Mouse (Mus musculus) myocyte (in vitro differentiated cells): ENCODE data around the gene Mcm9.

Experiments used
- CEBPB ChIP-seq: IDR thresholded peaks from 2 replicates; pipeline ENCODE4 v1.6.1; 2011; ENCODE audit warnings: mild to moderate bottlenecking, moderate library complexity; ENCODE audit not compliant: poor library complexity, insufficient read depth, severe bottlenecking
- E2F4 ChIP-seq: IDR thresholded peaks from one replicate; pipeline ENCODE4 v1.6.1; 2011; ENCODE audit warnings: mild to moderate bottlenecking, control low read depth, moderate library complexity; ENCODE audit not compliant: insufficient read depth
- MAX ChIP-seq: IDR thresholded peaks from one replicate; pipeline ENCODE4 v1.6.1; 2011; ENCODE audit warnings: low read depth, mild to moderate bottlenecking, control low read depth
- MYOD1 ChIP-seq, 3 experiments: IDR thresholded peaks; one replicate each; pipeline ENCODE4 v1.6.1; 2011; ENCODE audit warnings: control low read depth in 2 of 3, low read depth in 2 of 3, mild to moderate bottlenecking in 2 of 3, moderate library complexity in 1 of 3; ENCODE audit not compliant: insufficient read length in 2 of 3, control insufficient read depth in 1 of 3
- MYOG ChIP-seq, 3 experiments: IDR thresholded peaks; one replicate each; pipeline ENCODE4 v1.6.1; 2011; ENCODE audit warnings: control low read depth in 2 of 3, low read depth in 2 of 3, mild to moderate bottlenecking in 2 of 3; ENCODE audit not compliant: insufficient read length in 2 of 3, control insufficient read depth in 1 of 3, insufficient read depth in 1 of 3
- POLR2A ChIP-seq: IDR thresholded peaks from one replicate; pipeline ENCODE4 v1.6.1; 2011; ENCODE audit warnings: low read depth, mild to moderate bottlenecking, control low read depth, moderate library complexity; ENCODE audit not compliant: insufficient read length
- POLR2AphosphoS2 ChIP-seq: IDR thresholded peaks from one replicate; pipeline ENCODE4 v1.6.1; 2011; ENCODE audit warnings: low read depth, control low read depth; ENCODE audit not compliant: insufficient read length
- USF1 ChIP-seq: IDR thresholded peaks from one replicate; pipeline ENCODE4 v1.6.1; 2011; ENCODE audit warnings: low read depth, mild to moderate bottlenecking, control low read depth, moderate library complexity

DNA sequence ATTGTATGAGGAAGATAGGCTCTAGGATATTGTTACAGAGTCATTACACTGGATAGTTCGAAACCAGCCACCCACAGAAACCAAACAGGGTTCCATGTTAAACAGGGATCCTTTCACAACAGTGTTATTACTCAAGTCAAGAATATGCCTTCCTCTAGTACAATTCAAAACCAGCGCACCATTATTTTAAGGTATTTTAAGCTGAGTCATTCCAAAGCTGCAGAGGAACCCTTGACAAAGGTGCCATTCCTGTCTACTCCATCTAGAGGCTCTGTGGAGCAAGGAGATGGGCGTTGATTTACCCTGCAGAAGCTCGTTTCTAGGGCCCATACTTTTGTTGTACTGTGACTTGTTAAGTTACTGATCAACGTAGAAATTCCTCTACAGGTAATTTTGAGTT lies 31.4 kb downstream of the Mcm9 start:
- TF ChIP-seq POLR2A: no peak
- TF ChIP-seq MAX: no peak
- TF ChIP-seq USF1: no peak
- TF ChIP-seq CEBPB: no peak
- no peak for TF ChIP-seq POLR2AphosphoS2
- TF ChIP-seq E2F4: no peak
- TF ChIP-seq MYOD1 (IDR thresholded peaks at IDR 0.05; ENCODE audit: control insufficient read depth in 1 of 3, insufficient read length in 2 of 3, low read depth in 2 of 3): no peak
- no peak for TF ChIP-seq MYOG (IDR thresholded peaks at IDR 0.05; ENCODE audit: control insufficient read depth in 1 of 3, insufficient read depth in 1 of 3, insufficient read length in 2 of 3, low read depth in 2 of 3)
